Mouse (Mus musculus): ENCODE results near the gene Dgkb. TPM values are rescaled to one million over a fixed set of nuclear protein-coding genes. Genes with fewer than 3 reads are reported as not detected.

Gene Dgkb
- 0.07 and 0.08 TPM in 2 replicates for polyA plus RNA-seq (2012; rRNA removed)

- Histone ChIP-seq H3K36me3 (ENCODE audit: control insufficient read depth, insufficient read depth, low read length) (no peaks in the 10 kb centered on the region), H3K4me3 (ENCODE audit: control insufficient read depth, low read depth, low read length) (no peak within 1 kb of the TSS), H3K4me1 (ENCODE audit: control insufficient read depth, insufficient read depth, low read length) (no peaks in the 10 kb centered on the region), H3K27me3 (ENCODE audit: control insufficient read depth, insufficient read depth, low read length) (no peaks in the 10 kb centered on the region), H3K27ac (ENCODE audit: control insufficient read depth, insufficient read depth, low read depth, low read length) (no peak within 1 kb of the TSS)
- TF ChIP-seq POLR2A (IDR thresholded peaks at IDR 0.05; ENCODE audit: control insufficient read depth, low read depth, low read length) (no peak), CTCF (IDR thresholded peaks at IDR 0.05; ENCODE audit: control insufficient read depth, insufficient read depth, insufficient replicate concordance, low read depth, low read length) (no peak)
Observed at GRCm38 (mm10) chr12:37817426-37817825, at the start of gene Dgkb. TSS of gene Dgkb (plus strand) at chr12:37817726.

- no peaks in the 10 kb centered on the region for H3K27me3 ChIP-seq (ENCODE audit: control insufficient read depth, insufficient read depth, low read length)
Observed at GRCm38 (mm10) chr12:37769844-37770243, 47.7 kb upstream of the Dgkb start.

GRCm38 (mm10) chr12:37773681-37774357 lies 43.7 kb upstream of the Dgkb start:
- Histone ChIP-seq H3K27ac (ENCODE audit: control insufficient read depth, insufficient read depth, low read depth, low read length) (no peak overlapping the region), H3K4me3 (ENCODE audit: control insufficient read depth, low read depth, low read length) (no peak overlapping the region), H3K36me3 (ENCODE audit: control insufficient read depth, insufficient read depth, low read length) (no peaks in the 10 kb centered on the region), H3K4me1 (ENCODE audit: control insufficient read depth, insufficient read depth, low read length) (no peaks in the 10 kb centered on the region), H3K27me3 (ENCODE audit: control insufficient read depth, insufficient read depth, low read length) (no peaks in the 10 kb centered on the region)
- no peak for TF ChIP-seq CTCF (IDR thresholded peaks at IDR 0.05; ENCODE audit: control insufficient read depth, insufficient read depth, insufficient replicate concordance, low read depth, low read length)

More at GRCm38 (mm10) chr12:37769844-37770243, 47.7 kb upstream of the Dgkb start:
- H3K4me3 ChIP-seq (ENCODE audit: control insufficient read depth, low read depth, low read length): no peak overlapping the region
- H3K4me1 ChIP-seq (ENCODE audit: control insufficient read depth, insufficient read depth, low read length): no peaks in the 10 kb centered on the region
- no peak overlapping the region for H3K27ac ChIP-seq (ENCODE audit: control insufficient read depth, insufficient read depth, low read depth, low read length)
- H3K36me3 ChIP-seq (ENCODE audit: control insufficient read depth, insufficient read depth, low read length): no peaks in the 10 kb centered on the region
- TF ChIP-seq CTCF (IDR thresholded peaks at IDR 0.05; ENCODE audit: control insufficient read depth, insufficient read depth, insufficient replicate concordance, low read depth, low read length) (no peak), POLR2A (IDR thresholded peaks at IDR 0.05; ENCODE audit: control insufficient read depth, low read depth, low read length) (no peak)

GRCm38 (mm10) chr12:37774591-37774990 lies 42.9 kb upstream of the Dgkb start:
- Histone ChIP-seq H3K27me3 (ENCODE audit: control insufficient read depth, insufficient read depth, low read length) (no peaks in the 10 kb centered on the region), H3K4me1 (ENCODE audit: control insufficient read depth, insufficient read depth, low read length) (no peaks in the 10 kb centered on the region), H3K36me3 (ENCODE audit: control insufficient read depth, insufficient read depth, low read length) (no peaks in the 10 kb centered on the region), H3K4me3 (ENCODE audit: control insufficient read depth, low read depth, low read length) (no peak overlapping the region), H3K27ac (ENCODE audit: control insufficient read depth, insufficient read depth, low read depth, low read length) (no peak overlapping the region)
- TF ChIP-seq POLR2A (IDR thresholded peaks at IDR 0.05; ENCODE audit: control insufficient read depth, low read depth, low read length): no peak

GRCm38 (mm10) chr12:37796265-37796928 lies 21.1 kb upstream of the Dgkb start:
- TF ChIP-seq POLR2A (IDR thresholded peaks at IDR 0.05; ENCODE audit: control insufficient read depth, low read depth, low read length): no peak
- no peak for TF ChIP-seq CTCF (IDR thresholded peaks at IDR 0.05; ENCODE audit: control insufficient read depth, insufficient read depth, insufficient replicate concordance, low read depth, low read length)
- Histone ChIP-seq H3K36me3 (ENCODE audit: control insufficient read depth, insufficient read depth, low read length) (no peaks in the 10 kb centered on the region), H3K27me3 (ENCODE audit: control insufficient read depth, insufficient read depth, low read length) (no peaks in the 10 kb centered on the region), H3K27ac (ENCODE audit: control insufficient read depth, insufficient read depth, low read depth, low read length) (no peak overlapping the region), H3K4me3 (ENCODE audit: control insufficient read depth, low read depth, low read length) (no peak overlapping the region), H3K4me1 (ENCODE audit: control insufficient read depth, insufficient read depth, low read length) (no peaks in the 10 kb centered on the region)

GRCm38 (mm10) chr12:37814122-37814521 lies 3.4 kb upstream of the Dgkb start:
- Histone ChIP-seq H3K27ac (ENCODE audit: control insufficient read depth, insufficient read depth, low read depth, low read length) (no peak overlapping the region), H3K27me3 (ENCODE audit: control insufficient read depth, insufficient read depth, low read length) (no peaks in the 10 kb centered on the region), H3K4me1 (ENCODE audit: control insufficient read depth, insufficient read depth, low read length) (no peaks in the 10 kb centered on the region), H3K4me3 (ENCODE audit: control insufficient read depth, low read depth, low read length) (no peak overlapping the region), H3K36me3 (ENCODE audit: control insufficient read depth, insufficient read depth, low read length) (no peaks in the 10 kb centered on the region)
- TF ChIP-seq POLR2A (IDR thresholded peaks at IDR 0.05; ENCODE audit: control insufficient read depth, low read depth, low read length) (no peak), CTCF (IDR thresholded peaks at IDR 0.05; ENCODE audit: control insufficient read depth, insufficient read depth, insufficient replicate concordance, low read depth, low read length) (no peak)

- no peak for TF ChIP-seq POLR2A (IDR thresholded peaks at IDR 0.05; ENCODE audit: control insufficient read depth, low read depth, low read length)
- no peak for TF ChIP-seq CTCF (IDR thresholded peaks at IDR 0.05; ENCODE audit: control insufficient read depth, insufficient read depth, insufficient replicate concordance, low read depth, low read length)
- Histone ChIP-seq H3K36me3 (ENCODE audit: control insufficient read depth, insufficient read depth, low read length) (no peaks in the 10 kb centered on the region), H3K4me1 (ENCODE audit: control insufficient read depth, insufficient read depth, low read length) (no peaks in the 10 kb centered on the region), H3K27ac (ENCODE audit: control insufficient read depth, insufficient read depth, low read depth, low read length) (no peak overlapping the region), H3K27me3 (ENCODE audit: control insufficient read depth, insufficient read depth, low read length) (no peaks in the 10 kb centered on the region), H3K4me3 (ENCODE audit: control insufficient read depth, low read depth, low read length) (no peak overlapping the region)
Observed at GRCm38 (mm10) chr12:37821052-37821810, 3.7 kb downstream of the Dgkb start.

All from testis, adult 2 months (tissue).